Mouse (Mus musculus) stomach, postnatal 0 days (tissue): ENCODE data around the gene Sst.
"Not testable (repeated sequence)": the region's sequence is repeated elsewhere in the genome, so short reads cannot be mapped to it uniquely, and the experiment has no call there.

ENCODE experiments used
- CTCF ChIP-seq: IDR thresholded peaks from 2 replicates; pipeline ENCODE4 v1.5.1; 2016; ENCODE audit warnings: antibody characterized with exemption, low read depth, mild to moderate bottlenecking, moderate library complexity
- EP300 ChIP-seq: optimal IDR thresholded peaks from 2 replicates; pipeline ENCODE3; 2016; ENCODE audit warnings: antibody characterized with exemption

- not testable (repeated sequence) for TF ChIP-seq CTCF, EP300
Measured at GRCm38 (mm10) chr16:23906586-23906985, 15.8 kb upstream of the Sst start.
